Mouse (Mus musculus) midbrain, embryonic 13.5 days (tissue): ENCODE data around the gene Mfsd6. TPM values are rescaled to one million over a fixed set of nuclear protein-coding genes. Genes with fewer than 3 reads are reported as not detected.
A peak's percentile ranks its signal among the peaks of the same experiment; 100 is the strongest.
"Not testable (repeated sequence)": the region's sequence is repeated elsewhere in the genome, so short reads cannot be mapped to it uniquely, and the experiment has no call there.

Experiments used
- ATAC-seq: fragments of 200-750 bp; cut with Nextera tagmentation; 2 replicates; pipeline ENCODE4 v1.8.0; 2017; ENCODE audit warnings: mild to moderate bottlenecking, moderate TSS enrichment, moderate library complexity
- H3K27ac ChIP-seq: fragments of 300-500 bp; sonication (generic); 2 replicates; pipeline ENCODE4 v1.5.1; 2015; ENCODE audit warnings: inconsistent platforms, mild to moderate bottlenecking, moderate library complexity
- H3K27me3 ChIP-seq: fragments of 300-500 bp; sonication (generic); 2 replicates; pipeline ENCODE4 v1.6.1; 2015; ENCODE audit warnings: mild to moderate bottlenecking, inconsistent platforms
- H3K36me3 ChIP-seq: fragments of 300-500 bp; sonication (generic); 2 replicates; pipeline ENCODE4 v1.6.1; 2015; ENCODE audit warnings: mild to moderate bottlenecking, inconsistent platforms
- H3K4me1 ChIP-seq: fragments of 300-500 bp; sonication (generic); replicated peaks from 2 replicates; pipeline ENCODE4 v1.6.1; 2015; ENCODE audit warnings: inconsistent platforms
- H3K4me2 ChIP-seq: fragments of 300-500 bp; sonication (generic); replicated peaks from 2 replicates; pipeline ENCODE4 v1.6.1; 2015; ENCODE audit warnings: moderate library complexity, mild to moderate bottlenecking, inconsistent platforms
- H3K4me3 ChIP-seq: fragments of 300-500 bp; sonication (generic); replicated peaks from 2 replicates; pipeline ENCODE4 v1.5.1; 2015; ENCODE audit warnings: mild to moderate bottlenecking, inconsistent platforms
- H3K9ac ChIP-seq: fragments of 300-500 bp; sonication (generic); replicated peaks from 2 replicates; pipeline ENCODE4 v1.6.1; 2015; ENCODE audit warnings: mild to moderate bottlenecking, inconsistent platforms
- H3K9me3 ChIP-seq: fragments of 300-500 bp; sonication (generic); 2 replicates; pipeline ENCODE4 v1.6.1; 2016; ENCODE audit warnings: mild to moderate bottlenecking, inconsistent platforms
- WGBS: fragments of 180-500 bp; shearing (Covaris S2); methylation state at CpG from one replicate; pipeline ENCODE4 v1.1.7; 2015; 5-methylcytosine and 5-hydroxymethylcytosine counted together
- polyA plus RNA-seq: library from polyadenylated mRNA; unstranded; fragments of >200 nt; fragmentation: Nextera tagmentation; extraction: Ambion mirVana; gene quantifications from 2 replicates; pipeline ENCODE4 v1.2.1, GENCODE M21; 2015

Mfsd6 gene
- polyA plus RNA-seq, 1 experiment from 2014 or later: 8.1 TPM

DNA sequence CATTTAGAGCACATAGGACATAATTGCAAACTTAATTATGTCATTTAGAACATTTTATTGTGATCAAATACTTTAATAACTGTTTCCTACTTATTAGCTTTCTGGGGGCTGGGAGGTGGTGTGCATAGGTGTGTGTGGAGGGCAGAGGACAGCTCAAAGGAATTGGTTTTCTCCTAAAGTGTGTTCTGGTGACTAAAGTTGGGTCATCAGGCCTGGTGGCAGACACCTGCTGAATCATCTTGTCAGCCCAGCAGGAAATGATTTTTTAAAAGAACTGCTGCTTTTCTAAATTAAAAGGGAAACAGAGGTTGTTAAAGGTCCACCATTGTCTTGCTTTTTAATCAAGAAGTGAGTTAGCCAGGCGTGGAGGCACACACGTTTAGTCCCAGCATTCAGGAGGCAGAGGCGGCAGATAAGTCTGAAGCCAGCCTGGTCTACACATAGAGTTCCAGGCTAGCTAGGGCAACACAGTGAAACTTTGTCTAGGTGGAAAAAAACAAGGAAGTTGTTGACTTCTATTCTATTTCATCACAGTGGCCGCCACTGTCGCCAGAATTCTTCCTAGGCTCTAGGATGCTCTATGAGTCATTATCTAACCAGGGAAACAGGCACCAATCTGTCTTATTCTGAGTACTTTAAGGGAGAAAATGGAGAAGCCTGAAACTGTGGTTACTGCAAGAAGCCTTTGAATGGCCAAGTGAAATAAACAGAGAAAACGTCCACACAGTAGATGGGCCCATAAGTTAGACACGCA lies 24.3 kb downstream of the Mfsd6 start:
- no peaks in the 10 kb centered on the region for H3K27me3 ChIP-seq
- H3K4me3 ChIP-seq: no peak overlapping the region
- no peak for ATAC-seq
- no peaks in the 10 kb centered on the region for H3K9me3 ChIP-seq
- H3K36me3 ChIP-seq: peaks cover 1% of the 10 kb centered on the region; the same call in 1 of the 2 replicates
- 83% methylated on average over 7 of the region's 7 CpGs for WGBS
- no peak overlapping the region for H3K27ac ChIP-seq
- no peak overlapping the region for H3K9ac ChIP-seq
- H3K4me2 ChIP-seq: no peak overlapping the region
- H3K4me1 ChIP-seq: no peaks in the 10 kb centered on the region

DNA sequence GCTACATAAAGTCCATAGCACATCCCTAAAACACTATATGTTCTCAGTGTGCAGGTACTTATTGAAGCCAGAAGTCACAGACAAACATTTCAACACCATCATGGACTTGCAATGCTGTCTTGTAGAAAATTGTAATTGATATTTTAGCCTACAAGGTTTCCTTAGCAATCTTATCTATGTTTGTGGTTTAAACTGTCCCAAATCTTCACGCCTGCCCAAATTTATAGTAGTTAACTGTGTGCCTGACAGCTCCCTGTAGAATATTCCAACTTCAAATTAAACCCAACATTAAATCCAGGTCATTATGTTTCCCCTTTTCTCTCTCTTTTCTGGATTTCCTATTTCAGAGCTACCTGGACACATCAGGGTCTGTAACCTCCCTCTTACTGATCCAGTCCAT lies 25.3 kb downstream of the Mfsd6 start:
- Histone ChIP-seq H3K4me1 (no peaks in the 10 kb centered on the region), H3K9me3 (no peaks in the 10 kb centered on the region), H3K27ac (no peak overlapping the region), H3K36me3 (no peaks in the 10 kb centered on the region), H3K27me3 (no peaks in the 10 kb centered on the region), H3K9ac (no peak overlapping the region), H3K4me2 (no peak overlapping the region), H3K4me3 (no peak overlapping the region)
- no peak for ATAC-seq
- 96% methylated on average over 1 of the region's 1 CpGs for WGBS

- WGBS: 94% methylated on average over 13 of the region's 13 CpGs
- not testable (repeated sequence) for H3K4me2 ChIP-seq, H3K27ac ChIP-seq, H3K9me3 ChIP-seq, H3K27me3 ChIP-seq, H3K36me3 ChIP-seq, H3K9ac ChIP-seq, H3K4me3 ChIP-seq, ATAC-seq, H3K4me1 ChIP-seq
Measured at GRCm38 (mm10) chr1:52694456-52694855, 32.8 kb downstream of the Mfsd6 start.

GRCm38 (mm10) chr1:52687636-52688035 lies 39.6 kb downstream of the Mfsd6 start:
- H3K4me3 ChIP-seq: no peak overlapping the region
- no peaks in the 10 kb centered on the region for H3K36me3 ChIP-seq
- H3K27ac ChIP-seq: no peak overlapping the region
- no peak overlapping the region for H3K4me2 ChIP-seq
- H3K9ac ChIP-seq: no peak overlapping the region
- H3K4me1 ChIP-seq: no peaks in the 10 kb centered on the region
- WGBS: 92% methylated on average over 8 of the region's 8 CpGs
- no peaks in the 10 kb centered on the region for H3K9me3 ChIP-seq
- no peaks in the 10 kb centered on the region for H3K27me3 ChIP-seq
- ATAC-seq: no peak

DNA sequence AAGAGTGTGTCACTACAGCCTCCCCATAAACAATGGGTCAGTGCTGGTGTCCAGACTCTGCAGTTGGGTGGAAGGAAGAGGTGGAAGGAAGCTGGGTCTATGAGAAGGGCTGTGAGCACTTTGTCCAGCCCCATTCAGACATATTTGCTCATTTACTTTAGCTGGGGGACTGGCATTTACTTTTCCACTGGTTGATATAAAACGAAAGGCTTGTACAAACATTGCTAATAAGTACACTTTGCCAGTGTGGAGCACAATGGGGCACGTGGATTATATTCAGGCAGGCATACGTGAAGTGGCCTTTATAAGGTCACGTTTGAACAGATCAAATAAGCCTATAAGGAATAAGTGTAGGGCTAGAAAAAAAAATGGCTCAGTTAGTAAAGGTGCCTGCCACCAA lies 43.7 kb downstream of the Mfsd6 start:
- Histone ChIP-seq H3K4me3 (no peak overlapping the region), H3K9ac (no peak overlapping the region), H3K36me3 (no peaks in the 10 kb centered on the region), H3K9me3 (no peaks in the 10 kb centered on the region), H3K27ac (no peak overlapping the region), H3K4me2 (no peak overlapping the region), H3K27me3 (no peaks in the 10 kb centered on the region), H3K4me1 (no peaks in the 10 kb centered on the region)
- WGBS: 72% methylated on average over 4 of the region's 4 CpGs
- peak; percentile 72; the same call in 1 of the 2 replicates for ATAC-seq

DNA sequence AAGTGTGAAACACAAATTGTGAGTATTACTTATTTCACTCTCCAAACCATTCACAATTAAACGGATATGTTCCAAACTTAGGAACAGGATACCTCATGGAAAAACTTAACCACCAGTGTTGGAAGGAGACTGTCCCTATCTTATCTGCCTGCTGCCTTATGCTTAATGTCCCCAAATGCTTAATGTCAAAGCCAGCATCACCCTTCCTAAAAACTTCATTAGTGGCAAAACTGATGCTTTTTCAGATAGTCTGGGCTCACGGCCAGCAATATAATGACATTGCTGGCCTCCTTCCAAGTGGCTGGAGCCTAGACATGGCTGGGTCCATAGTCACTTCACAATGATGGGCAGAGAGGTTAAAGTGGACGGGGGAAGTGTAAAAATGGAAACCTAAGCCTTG lies 50.6 kb downstream of the Mfsd6 start:
- Histone ChIP-seq H3K9me3 (no peaks in the 10 kb centered on the region), H3K4me3 (no peak overlapping the region), H3K27ac (no peak overlapping the region), H3K4me2 (no peak overlapping the region), H3K36me3 (0 out of 2 replicates have a peak, but pooled peaks cover 4% of the 10 kb centered on the region), H3K27me3 (no peaks in the 10 kb centered on the region), H3K4me1 (no peaks in the 10 kb centered on the region), H3K9ac (no peak overlapping the region)
- 0 out of 2 replicates have a peak, but pooled peaks have one; percentile 14 for ATAC-seq
- 70% methylated on average over 3 of the region's 3 CpGs for WGBS

DNA sequence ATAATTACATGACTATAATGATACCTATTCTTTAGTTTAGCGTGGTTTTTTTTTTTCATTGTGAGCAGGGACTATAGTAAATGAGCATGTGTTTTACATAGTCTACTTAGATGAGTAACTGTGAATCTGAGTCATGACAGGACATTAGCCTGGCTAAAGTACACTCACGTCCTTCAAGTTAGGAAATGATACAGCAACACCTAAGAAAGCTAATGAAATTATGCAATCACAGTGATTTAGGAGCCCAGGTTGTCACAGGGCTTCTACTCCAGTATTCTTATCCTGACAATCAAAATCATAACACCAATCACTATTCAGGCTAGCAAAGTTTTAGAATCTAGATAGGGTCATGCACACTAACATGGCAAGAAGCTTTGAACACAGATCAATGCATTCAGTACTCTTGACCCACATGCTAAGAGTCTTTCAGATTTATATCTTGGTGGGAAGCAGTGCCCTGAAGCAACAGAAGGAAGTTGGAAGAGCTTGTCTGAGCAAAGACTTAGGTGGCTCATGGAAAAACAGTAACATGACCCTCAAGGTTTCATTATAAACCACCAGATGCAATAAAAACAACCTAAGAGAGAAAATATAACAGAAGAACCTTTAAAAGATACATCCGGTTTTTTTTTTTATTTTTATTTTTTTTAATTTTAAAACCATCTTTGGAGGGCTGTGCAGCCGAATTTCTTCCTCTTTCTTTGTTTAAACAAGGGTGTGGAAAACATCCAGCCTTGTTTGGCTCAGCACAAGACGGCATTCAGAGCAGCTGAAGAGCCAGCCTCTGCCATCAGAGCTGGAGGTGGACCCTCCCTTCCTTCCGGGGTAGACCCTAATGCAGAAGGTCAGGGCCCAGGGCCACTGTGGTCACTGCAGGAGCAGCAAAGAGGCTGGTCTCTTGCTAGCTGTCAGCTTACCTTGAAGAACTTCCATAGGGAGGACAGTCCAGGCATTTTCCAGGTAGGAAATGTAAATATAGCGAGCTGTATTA lies 51.4 kb downstream of the Mfsd6 start:
- WGBS: 80% methylated on average over 7 of the region's 7 CpGs
- no peak overlapping the region for H3K4me2 ChIP-seq

GRCm38 (mm10) chr1:52669931-52670330 lies 57.3 kb downstream of the Mfsd6 start:
- no peak overlapping the region for H3K9ac ChIP-seq
- peaks cover 8% of the 10 kb centered on the region for H3K4me1 ChIP-seq
- no peak for ATAC-seq
- no peak overlapping the region; the same call in 1 of the 2 replicates for H3K27ac ChIP-seq
- no peaks in the 10 kb centered on the region for H3K9me3 ChIP-seq
- H3K27me3 ChIP-seq: no peaks in the 10 kb centered on the region
- H3K4me2 ChIP-seq: no peak overlapping the region
- WGBS: 90% methylated on average over 1 of the region's 1 CpGs
- no peak overlapping the region for H3K4me3 ChIP-seq
- 0 out of 2 replicates have a peak, but pooled peaks cover 4% of the 10 kb centered on the region for H3K36me3 ChIP-seq

More for the DNA sequence above, 51.4 kb downstream of the Mfsd6 start:
- H3K4me1 ChIP-seq: no peaks in the 10 kb centered on the region
- ATAC-seq: 0 out of 2 replicates have a peak, but pooled peaks have one; percentile 24
- 0 out of 2 replicates have a peak, but pooled peaks cover 4% of the 10 kb centered on the region for H3K36me3 ChIP-seq
- no peak overlapping the region for H3K27ac ChIP-seq
- no peaks in the 10 kb centered on the region for H3K27me3 ChIP-seq
- H3K9ac ChIP-seq: no peak overlapping the region
- no peaks in the 10 kb centered on the region for H3K9me3 ChIP-seq
- no peak overlapping the region for H3K4me3 ChIP-seq

DNA sequence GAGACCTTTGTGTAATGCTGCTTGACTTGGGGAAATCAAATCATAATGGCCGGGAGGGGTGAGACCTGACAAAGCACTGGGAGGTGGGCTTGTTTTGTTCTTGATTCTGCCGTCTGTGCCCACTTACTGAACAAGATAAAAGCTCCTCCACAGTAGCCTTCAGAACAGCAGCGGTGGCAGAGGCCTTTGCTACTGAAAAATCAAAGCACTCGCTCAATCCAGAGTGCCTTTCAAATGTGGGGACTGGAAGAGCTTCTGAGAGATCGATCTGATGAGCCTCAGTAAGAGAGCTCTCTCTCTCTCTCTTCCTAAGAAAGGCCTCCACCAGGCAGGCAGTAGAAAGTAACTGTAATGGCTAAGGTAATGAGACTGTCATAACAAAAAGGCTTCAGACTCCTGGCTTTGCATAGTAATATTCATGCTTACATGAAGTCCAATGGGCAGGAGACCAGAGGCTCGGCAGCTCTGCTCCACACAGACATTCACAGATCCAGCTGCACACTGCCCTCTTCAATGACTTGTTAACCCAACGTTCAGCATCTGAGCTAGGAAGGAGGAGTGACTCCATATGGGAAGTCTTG lies 58.4 kb downstream of the Mfsd6 start:
- H3K4me3 ChIP-seq: no peak overlapping the region
- peak overlapping the region; percentile 56 for H3K27ac ChIP-seq
- WGBS: 24% methylated on average over 7 of the region's 7 CpGs
- no peaks in the 10 kb centered on the region for H3K27me3 ChIP-seq
- H3K4me2 ChIP-seq: no peak overlapping the region
- H3K9me3 ChIP-seq: no peaks in the 10 kb centered on the region
- peaks cover 8% of the 10 kb centered on the region for H3K4me1 ChIP-seq
- peak; percentile 59 for ATAC-seq
- no peak overlapping the region for H3K9ac ChIP-seq
- 0 out of 2 replicates have a peak, but pooled peaks cover 4% of the 10 kb centered on the region for H3K36me3 ChIP-seq

DNA sequence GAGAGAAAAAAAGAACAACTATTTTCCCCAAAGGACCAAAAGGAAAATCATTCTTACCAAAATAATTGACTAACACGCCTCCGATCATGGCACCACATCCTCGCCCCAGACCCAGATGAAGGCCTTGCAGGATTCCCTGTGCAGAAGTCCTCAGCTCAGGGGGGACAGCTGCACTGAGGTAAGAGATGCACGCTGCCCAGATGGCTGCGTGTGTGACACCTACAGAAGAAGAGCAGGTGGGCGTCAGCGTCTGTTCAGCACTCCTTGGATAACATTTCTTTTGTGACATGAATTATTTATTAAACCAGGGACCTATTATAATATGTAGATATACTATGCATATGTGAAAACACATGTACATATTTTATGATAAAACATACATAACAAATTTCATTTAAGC lies 64.0 kb downstream of the Mfsd6 start:
- ATAC-seq: no peak
- H3K4me1 ChIP-seq: no peaks in the 10 kb centered on the region
- peaks cover 21% of the 10 kb centered on the region for H3K36me3 ChIP-seq
- 89% methylated on average over 7 of the region's 7 CpGs for WGBS
- no peak overlapping the region for H3K4me2 ChIP-seq
- H3K9me3 ChIP-seq: no peaks in the 10 kb centered on the region
- no peak overlapping the region for H3K4me3 ChIP-seq
- H3K9ac ChIP-seq: no peak overlapping the region
- H3K27me3 ChIP-seq: no peaks in the 10 kb centered on the region
- H3K27ac ChIP-seq: no peak overlapping the region

DNA sequence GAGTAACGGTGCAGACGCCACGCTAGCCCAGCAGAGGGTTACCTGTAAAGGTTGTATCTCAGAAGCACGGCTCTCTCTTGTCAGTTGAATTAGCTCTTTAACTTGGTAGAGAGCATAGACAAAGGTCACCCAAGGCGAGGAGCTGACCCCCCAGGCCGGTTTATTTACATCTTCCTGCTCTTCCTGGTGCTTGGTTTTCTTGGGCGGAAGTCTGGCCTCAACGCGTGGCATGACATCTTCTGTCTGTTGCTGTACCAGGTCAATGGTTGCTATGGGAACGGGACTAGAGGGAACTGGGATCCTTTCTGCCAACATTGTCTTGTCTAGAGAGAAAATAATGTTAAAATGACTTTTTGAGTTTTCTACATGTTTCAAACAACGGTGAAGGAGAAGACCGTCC lies 66.5 kb downstream of the Mfsd6 start:
- WGBS: 82% methylated on average over 12 of the region's 12 CpGs
- Histone ChIP-seq H3K27me3 (no peaks in the 10 kb centered on the region), H3K36me3 (peaks cover 27% of the 10 kb centered on the region), H3K4me1 (no peaks in the 10 kb centered on the region), H3K27ac (no peak overlapping the region), H3K4me2 (no peak overlapping the region), H3K9ac (no peak overlapping the region), H3K4me3 (no peak overlapping the region), H3K9me3 (no peaks in the 10 kb centered on the region)
- ATAC-seq: no peak

DNA sequence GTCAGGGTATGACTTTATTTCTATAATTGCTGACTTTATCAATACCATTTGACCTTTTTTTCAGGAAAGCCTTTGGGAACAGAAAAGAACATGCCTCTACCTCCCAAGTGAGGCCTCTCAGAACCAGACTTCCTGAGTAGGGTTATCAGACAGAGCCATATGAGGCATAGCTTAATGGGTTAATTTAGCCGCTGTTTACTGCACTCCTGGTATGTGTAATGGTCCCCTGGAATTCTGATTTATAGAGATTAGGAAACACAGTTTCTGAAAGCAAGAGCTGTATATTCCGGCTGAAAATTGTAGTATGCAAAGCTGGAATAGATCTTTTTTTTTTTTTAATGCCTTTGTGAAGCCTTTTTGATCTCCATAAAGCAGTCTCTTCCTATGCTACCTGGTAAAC lies 67.0 kb downstream of the Mfsd6 start:
- ATAC-seq: no peak
- Histone ChIP-seq H3K27ac (no peak overlapping the region), H3K4me3 (no peak overlapping the region), H3K27me3 (no peaks in the 10 kb centered on the region), H3K4me2 (no peak overlapping the region), H3K9me3 (no peaks in the 10 kb centered on the region), H3K4me1 (no peaks in the 10 kb centered on the region), H3K36me3 (peaks cover 27% of the 10 kb centered on the region), H3K9ac (no peak overlapping the region)
- WGBS: 90% methylated on average over 2 of the region's 2 CpGs
